Mouse (Mus musculus) brain, embryonic 14.5 days (tissue): ENCODE measurements around the gene Fbxl16.

Source experiments
- CTCF ChIP-seq: fragments of 200-500 bp; IDR thresholded peaks from 2 replicates; pipeline ENCODE4 v1.5.1; 2012; ENCODE audit warnings: inconsistent platforms, mild to moderate bottlenecking, moderate library complexity, borderline replicate concordance; ENCODE audit not compliant: insufficient read depth, insufficient read length; ENCODE audit errors: extremely low read depth
- POLR2A ChIP-seq: fragments of 200-500 bp; IDR thresholded peaks from 2 replicates; pipeline ENCODE4 v1.6.1; 2012; ENCODE audit warnings: mild to moderate bottlenecking, inconsistent platforms, borderline replicate concordance; ENCODE audit not compliant: poor library complexity, insufficient read depth, insufficient read length, severe bottlenecking; ENCODE audit errors: extremely low read depth

- TF ChIP-seq POLR2A (no peak), CTCF (no peak)
Measured at GRCm38 (mm10) chr17:25802825-25803517, 5.9 kb upstream of the Fbxl16 start.
